Mouse (Mus musculus): ENCODE data around the gene 4930452B06Rik. TPM values are rescaled to one million over a fixed set of nuclear protein-coding genes. Genes with fewer than 3 reads are reported as not detected.

The 4930452B06Rik gene
- 5.0 and 5.8 TPM in 2 replicates for polyA plus RNA-seq (2015; fragmentation: Nextera tagmentation; extraction: Ambion mirVana)

GRCm38 (mm10) chr14:8665636-8666411 lies at the start of gene 4930452B06Rik:
TSS of gene 4930452B06Rik (minus strand) at chr14:8666240.
- H3K4me3 ChIP-seq (ENCODE audit: low read depth, low read length), result peak within 1 kb of the TSS; percentile 58
- no peak for TF ChIP-seq EP300 (optimal IDR thresholded peaks at IDR 0.05)
- TF ChIP-seq CTCF (IDR thresholded peaks at IDR 0.05; ENCODE audit: low read depth), result no peak
- H3K9ac ChIP-seq (ENCODE audit: low read length), result peak within 1 kb of the TSS; percentile 74
- WGBS, result under 1% methylated on average over 45 of the region's 45 CpGs
- peak; percentile 99 for ATAC-seq (ENCODE audit: low FRiP score, low TSS enrichment)
- no peaks in the 10 kb centered on the region for H3K27me3 ChIP-seq (ENCODE audit: control insufficient read depth, insufficient read depth, low read length)
- H3K4me1 ChIP-seq (replicated peaks; ENCODE audit: control insufficient read depth, insufficient read depth), result no peaks in the 10 kb centered on the region
- DNase-seq (ENCODE audit: low spot score), result peak; percentile 90
- H3K36me3 ChIP-seq (ENCODE audit: control insufficient read depth, insufficient read depth, low read length), result no peaks in the 10 kb centered on the region
- H3K9me3 ChIP-seq (ENCODE audit: control insufficient read depth, low read length), result no peaks in the 10 kb centered on the region
- H3K4me2 ChIP-seq (replicated peaks; ENCODE audit: low read depth), result peak within 1 kb of the TSS; percentile 82
- H3K27ac ChIP-seq (replicated peaks), result peak within 1 kb of the TSS; percentile 56

GRCm38 (mm10) chr14:8712674-8713073 lies 46.6 kb upstream of the 4930452B06Rik start:
- no peak overlapping the region for H3K4me3 ChIP-seq (ENCODE audit: low read depth, low read length)
- no peak overlapping the region for H3K27ac ChIP-seq (replicated peaks)
- WGBS, result 88% methylated on average over 4 of the region's 4 CpGs
- no peak overlapping the region for H3K4me2 ChIP-seq (replicated peaks; ENCODE audit: low read depth)
- H3K4me1 ChIP-seq (replicated peaks; ENCODE audit: control insufficient read depth, insufficient read depth), result no peaks in the 10 kb centered on the region
- no peaks in the 10 kb centered on the region for H3K36me3 ChIP-seq (ENCODE audit: control insufficient read depth, insufficient read depth, low read length)
- TF ChIP-seq EP300 (optimal IDR thresholded peaks at IDR 0.05) (no peak), CTCF (IDR thresholded peaks at IDR 0.05; ENCODE audit: low read depth) (no peak)
- H3K9me3 ChIP-seq (ENCODE audit: control insufficient read depth, low read length), result no peaks in the 10 kb centered on the region
- DNase-seq (ENCODE audit: low spot score) (no peak), ATAC-seq (ENCODE audit: low FRiP score, low TSS enrichment) (no peak)
- H3K9ac ChIP-seq (ENCODE audit: low read length), result no peak overlapping the region
- H3K27me3 ChIP-seq (ENCODE audit: control insufficient read depth, insufficient read depth, low read length), result no peaks in the 10 kb centered on the region

- no peaks in the 10 kb centered on the region for H3K9me3 ChIP-seq (ENCODE audit: control insufficient read depth, low read length)
- DNase-seq (ENCODE audit: low spot score) (no peak), ATAC-seq (ENCODE audit: low FRiP score, low TSS enrichment) (no peak)
- H3K27ac ChIP-seq (replicated peaks), result no peak overlapping the region
- H3K36me3 ChIP-seq (ENCODE audit: control insufficient read depth, insufficient read depth, low read length), result no peaks in the 10 kb centered on the region
- TF ChIP-seq EP300 (optimal IDR thresholded peaks at IDR 0.05) (no peak), CTCF (IDR thresholded peaks at IDR 0.05; ENCODE audit: low read depth) (no peak)
- 32% methylated on average over 1 of the region's 1 CpGs for WGBS
- H3K4me1 ChIP-seq (replicated peaks; ENCODE audit: control insufficient read depth, insufficient read depth), result no peaks in the 10 kb centered on the region
- H3K4me2 ChIP-seq (replicated peaks; ENCODE audit: low read depth), result no peak overlapping the region
- no peak overlapping the region for H3K9ac ChIP-seq (ENCODE audit: low read length)
- no peaks in the 10 kb centered on the region for H3K27me3 ChIP-seq (ENCODE audit: control insufficient read depth, insufficient read depth, low read length)
- H3K4me3 ChIP-seq (ENCODE audit: low read depth, low read length), result no peak overlapping the region
These were observed 23.4 kb upstream of the 4930452B06Rik start for GRCm38 (mm10) chr14:8689451-8689850.

- Histone ChIP-seq H3K36me3 (ENCODE audit: control insufficient read depth, insufficient read depth, low read length) (no peaks in the 10 kb centered on the region), H3K4me1 (replicated peaks; ENCODE audit: control insufficient read depth, insufficient read depth) (no peaks in the 10 kb centered on the region), H3K4me3 (ENCODE audit: low read depth, low read length) (no peak overlapping the region), H3K27ac (replicated peaks) (no peak overlapping the region), H3K9ac (ENCODE audit: low read length) (no peak overlapping the region), H3K4me2 (replicated peaks; ENCODE audit: low read depth) (no peak overlapping the region), H3K27me3 (ENCODE audit: control insufficient read depth, insufficient read depth, low read length) (no peaks in the 10 kb centered on the region), H3K9me3 (ENCODE audit: control insufficient read depth, low read length) (no peaks in the 10 kb centered on the region)
- 29% methylated on average over 1 of the region's 1 CpGs for WGBS
- TF ChIP-seq EP300 (optimal IDR thresholded peaks at IDR 0.05) (no peak), CTCF (IDR thresholded peaks at IDR 0.05; ENCODE audit: low read depth) (no peak)
- no peak for ATAC-seq (ENCODE audit: low FRiP score, low TSS enrichment)
- DNase-seq (ENCODE audit: low spot score), result no peak
These were observed 22.4 kb upstream of the 4930452B06Rik start for GRCm38 (mm10) chr14:8688462-8688861.

GRCm38 (mm10) chr14:8686185-8686584 lies 20.1 kb upstream of the 4930452B06Rik start:
- H3K9me3 ChIP-seq (ENCODE audit: control insufficient read depth, low read length), result no peaks in the 10 kb centered on the region
- TF ChIP-seq EP300 (optimal IDR thresholded peaks at IDR 0.05) (no peak), CTCF (IDR thresholded peaks at IDR 0.05; ENCODE audit: low read depth) (no peak)
- H3K36me3 ChIP-seq (ENCODE audit: control insufficient read depth, insufficient read depth, low read length), result no peaks in the 10 kb centered on the region
- H3K27ac ChIP-seq (replicated peaks), result no peak overlapping the region
- DNase-seq (ENCODE audit: low spot score) (no peak), ATAC-seq (ENCODE audit: low FRiP score, low TSS enrichment) (no peak)
- H3K4me2 ChIP-seq (replicated peaks; ENCODE audit: low read depth), result no peak overlapping the region
- H3K27me3 ChIP-seq (ENCODE audit: control insufficient read depth, insufficient read depth, low read length), result no peaks in the 10 kb centered on the region
- H3K4me3 ChIP-seq (ENCODE audit: low read depth, low read length), result no peak overlapping the region
- H3K4me1 ChIP-seq (replicated peaks; ENCODE audit: control insufficient read depth, insufficient read depth), result no peaks in the 10 kb centered on the region
- 100% methylated on average over 1 of the region's 1 CpGs for WGBS
- H3K9ac ChIP-seq (ENCODE audit: low read length), result no peak overlapping the region

- H3K4me1 ChIP-seq (replicated peaks; ENCODE audit: control insufficient read depth, insufficient read depth), result no peaks in the 10 kb centered on the region
- H3K9me3 ChIP-seq (ENCODE audit: control insufficient read depth, low read length), result no peaks in the 10 kb centered on the region
- no peak overlapping the region for H3K9ac ChIP-seq (ENCODE audit: low read length)
- no peak overlapping the region for H3K27ac ChIP-seq (replicated peaks)
- no peaks in the 10 kb centered on the region for H3K36me3 ChIP-seq (ENCODE audit: control insufficient read depth, insufficient read depth, low read length)
- H3K27me3 ChIP-seq (ENCODE audit: control insufficient read depth, insufficient read depth, low read length), result no peaks in the 10 kb centered on the region
- TF ChIP-seq EP300 (optimal IDR thresholded peaks at IDR 0.05) (no peak), CTCF (IDR thresholded peaks at IDR 0.05; ENCODE audit: low read depth) (no peak)
- no peak overlapping the region for H3K4me3 ChIP-seq (ENCODE audit: low read depth, low read length)
- WGBS, result 92% methylated on average over 4 of the region's 4 CpGs
- no peak overlapping the region for H3K4me2 ChIP-seq (replicated peaks; ENCODE audit: low read depth)
- no peak for ATAC-seq (ENCODE audit: low FRiP score, low TSS enrichment)
- DNase-seq (ENCODE audit: low spot score), result no peak
These were observed 13.9 kb upstream of the 4930452B06Rik start for GRCm38 (mm10) chr14:8679896-8680295.
